Mouse (Mus musculus) right cerebral cortex, postnatal 36 days (tissue): ENCODE results near the gene Ltc4s.

Experiments used
- DNase-seq, 2 experiments: peaks; one replicate each; pipeline ENCODE4 v3.0.0; 2022; ENCODE audit warnings: low spot score in 2 of 2, mixed read lengths in 1 of 2

The Ltc4s gene

GRCm38 (mm10) chr11:50201590-50201989 lies 36.8 kb downstream of the Ltc4s start:
- no peak for DNase-seq

- no peak for DNase-seq
These were observed 37.8 kb downstream of the Ltc4s start for GRCm38 (mm10) chr11:50200613-50201012.

- no peak for DNase-seq
These were observed 39.5 kb downstream of the Ltc4s start for GRCm38 (mm10) chr11:50198916-50199315.

GRCm38 (mm10) chr11:50198219-50198846 lies 40.1 kb downstream of the Ltc4s start:
- DNase-seq: no peak

GRCm38 (mm10) chr11:50197500-50197899 lies 40.9 kb downstream of the Ltc4s start:
- no peak for DNase-seq

- DNase-seq: no peak
These were observed 43.6 kb downstream of the Ltc4s start for GRCm38 (mm10) chr11:50194793-50195192.

- no peak for DNase-seq
These were observed 44.3 kb downstream of the Ltc4s start for GRCm38 (mm10) chr11:50194070-50194469.

GRCm38 (mm10) chr11:50192278-50192677 lies 46.1 kb downstream of the Ltc4s start:
- DNase-seq: no peak

GRCm38 (mm10) chr11:50190362-50190761 lies 48.1 kb downstream of the Ltc4s start:
- no peak for DNase-seq

GRCm38 (mm10) chr11:50188682-50189081 lies 49.7 kb downstream of the Ltc4s start:
- DNase-seq: no peak
